Mouse (Mus musculus) midbrain, postnatal 0 days (tissue): Measurements from ENCODE around the gene Cenpb. TPM values are rescaled to one million over a fixed set of nuclear protein-coding genes. Genes with fewer than 3 reads are reported as not detected.
A peak's percentile ranks its signal among the peaks of the same experiment; 100 is the strongest.

Source experiments
- ATAC-seq: fragments of 200-750 bp; cut with Nextera tagmentation; 2 replicates; pipeline ENCODE4 v1.8.0; 2017; ENCODE audit warnings: moderate number of reproducible peaks, mild to moderate bottlenecking, moderate TSS enrichment, moderate library complexity; ENCODE audit not compliant: low FRiP score
- DNase-seq: peaks from one replicate; pipeline ENCODE4 v3.0.0-alpha.2; 2015; ENCODE audit warnings: low spot score
- H3K27ac ChIP-seq: fragments of 300-500 bp; sonication (generic); 2 replicates; pipeline ENCODE4 v1.5.1; 2014; ENCODE audit warnings: low read depth, mild to moderate bottlenecking, low read length, mixed read lengths
- H3K27me3 ChIP-seq: fragments of 300-500 bp; sonication (generic); 2 replicates; pipeline ENCODE4 v1.6.1; 2014; ENCODE audit warnings: low read length, control low read depth, mixed read lengths; ENCODE audit not compliant: insufficient read depth
- H3K36me3 ChIP-seq: fragments of 300-500 bp; sonication (generic); 2 replicates; pipeline ENCODE4 v1.6.1; 2014; ENCODE audit warnings: low read length, control low read depth, mixed read lengths; ENCODE audit not compliant: insufficient read depth
- H3K4me1 ChIP-seq: fragments of 300-500 bp; sonication (generic); 2 replicates; pipeline ENCODE4 v1.6.1; 2014; ENCODE audit warnings: mild to moderate bottlenecking, control low read depth, antibody characterized with exemption, low read length, mixed read lengths; ENCODE audit not compliant: insufficient read depth
- H3K4me2 ChIP-seq: fragments of 300-500 bp; sonication (generic); 2 replicates; pipeline ENCODE4 v1.6.1; 2014; ENCODE audit warnings: low read depth, mild to moderate bottlenecking, low read length, mixed read lengths; ENCODE audit not compliant: poor library complexity, severe bottlenecking
- H3K4me3 ChIP-seq: fragments of 300-500 bp; sonication (generic); 2 replicates; pipeline ENCODE4 v1.5.1; 2014; ENCODE audit warnings: low read depth, mild to moderate bottlenecking, low read length, moderate library complexity
- H3K9ac ChIP-seq: fragments of 300-500 bp; sonication (generic); replicated peaks from 2 replicates; pipeline ENCODE4 v1.6.1; 2014; ENCODE audit warnings: mild to moderate bottlenecking, low read length, moderate library complexity, mixed read lengths; ENCODE audit not compliant: poor library complexity, severe bottlenecking
- H3K9me3 ChIP-seq: fragments of 300-500 bp; sonication (generic); 2 replicates; pipeline ENCODE4 v1.6.1; 2016; ENCODE audit warnings: low read length, control low read depth
- CTCF ChIP-seq: IDR thresholded peaks from 2 replicates; pipeline ENCODE4 v1.5.1; 2016; ENCODE audit warnings: antibody characterized with exemption, mild to moderate bottlenecking
- WGBS: fragments of 180-500 bp; shearing (Covaris S2); extraction: QIAGEN DNeasy Blood & Tissue Kit; methylation state at CpG from one replicate; pipeline ENCODE4 v1.1.7; 2014; 5-methylcytosine and 5-hydroxymethylcytosine counted together
- polyA plus RNA-seq: library from polyadenylated mRNA; unstranded; fragments of >200 nt; fragmentation: Nextera tagmentation; extraction: Ambion mirVana; gene quantifications from 2 replicates; pipeline ENCODE4 v1.2.1, GENCODE M21; 2015
- total RNA-seq: library from RNA; depleted of rRNA; stranded (reverse); fragments of >200 nt; gene quantifications from 2 replicates; pipeline ENCODE4 v1.2.3, GENCODE M21; 2014

The Cenpb gene
- total and polyA plus RNA-seq, 2 experiments from 2014 or later: 13.1 to 98.2 TPM

GRCm38 (mm10) chr2:131209969-131210792, 30.3 kb upstream of the Cenpb start:
- H3K9ac ChIP-seq: peak overlapping the region; percentile 74
- H3K9me3 ChIP-seq: no peaks in the 10 kb centered on the region
- H3K36me3 ChIP-seq: peaks cover 13% of the 10 kb centered on the region
- ATAC-seq (peak; percentile 96), DNase-seq (peak; percentile 96)
- H3K4me1 ChIP-seq: 0 out of 2 replicates have a peak, but pooled peaks cover 2% of the 10 kb centered on the region
- peak overlapping the region; percentile 91 for H3K27ac ChIP-seq
- under 1% methylated on average over 50 of the region's 50 CpGs for WGBS
- H3K4me2 ChIP-seq: peak overlapping the region; percentile 58
- H3K4me3 ChIP-seq: peak overlapping the region; percentile 59
- H3K27me3 ChIP-seq: no peaks in the 10 kb centered on the region
- peak; percentile 96 for TF ChIP-seq CTCF

GRCm38 (mm10) chr2:131209125-131209795, 29.4 kb upstream of the Cenpb start:
- Histone ChIP-seq H3K4me2 (peak overlapping the region; percentile 58), H3K4me3 (peak overlapping the region; percentile 59), H3K36me3 (peaks cover 13% of the 10 kb centered on the region), H3K27ac (peak overlapping the region; percentile 91), H3K4me1 (0 out of 2 replicates have a peak, but pooled peaks cover 2% of the 10 kb centered on the region), H3K9ac (peak overlapping the region; percentile 74; the same call in 1 of the 2 replicates), H3K27me3 (no peaks in the 10 kb centered on the region), H3K9me3 (no peaks in the 10 kb centered on the region)
- ATAC-seq (peak; percentile 2; the same call in 1 of the 2 replicates), DNase-seq (no peak)
- TF ChIP-seq CTCF: no peak
- 76% methylated on average over 4 of the region's 4 CpGs for WGBS

GRCm38 (mm10) chr2:131208356-131208755, 28.5 kb upstream of the Cenpb start:
- Histone ChIP-seq H3K27me3 (no peaks in the 10 kb centered on the region), H3K9me3 (no peaks in the 10 kb centered on the region), H3K4me2 (no peak overlapping the region), H3K4me3 (no peak overlapping the region), H3K36me3 (peaks cover 11% of the 10 kb centered on the region; the same call in 1 of the 2 replicates), H3K9ac (no peak overlapping the region), H3K4me1 (0 out of 2 replicates have a peak, but pooled peaks cover 2% of the 10 kb centered on the region), H3K27ac (no peak overlapping the region)
- WGBS: 98% methylated on average over 2 of the region's 2 CpGs
- no peak for ATAC-seq
- DNase-seq: no peak
- no peak for TF ChIP-seq CTCF

- no peaks in the 10 kb centered on the region for H3K27me3 ChIP-seq
- no peaks in the 10 kb centered on the region for H3K9me3 ChIP-seq
- H3K36me3 ChIP-seq: no peaks in the 10 kb centered on the region
- TF ChIP-seq CTCF: no peak
- H3K9ac ChIP-seq: no peak within 1 kb of the TSS
- no peak within 1 kb of the TSS for H3K27ac ChIP-seq
- H3K4me1 ChIP-seq: 0 out of 2 replicates have a peak, but pooled peaks cover 2% of the 10 kb centered on the region
- no peak within 1 kb of the TSS for H3K4me2 ChIP-seq
- DNase-seq: no peak
- 90% methylated on average over 4 of the region's 4 CpGs for WGBS
- ATAC-seq: no peak
- no peak within 1 kb of the TSS for H3K4me3 ChIP-seq
Observed at GRCm38 (mm10) chr2:131206778-131207177, 26.9 kb upstream of the Cenpb start, which contains the start of gene Ap5s1. Ap5s1 (plus strand) TSS chr2:131207078.

- no peak overlapping the region for H3K9ac ChIP-seq
- no peak overlapping the region for H3K4me2 ChIP-seq
- H3K27me3 ChIP-seq: no peaks in the 10 kb centered on the region
- no peak for DNase-seq
- 0 out of 2 replicates have a peak, but pooled peaks cover 2% of the 10 kb centered on the region for H3K4me1 ChIP-seq
- H3K4me3 ChIP-seq: no peak overlapping the region
- no peaks in the 10 kb centered on the region for H3K9me3 ChIP-seq
- H3K27ac ChIP-seq: no peak overlapping the region
- no peak for TF ChIP-seq CTCF
- ATAC-seq: no peak
- 88% methylated on average over 8 of the region's 8 CpGs for WGBS
- no peaks in the 10 kb centered on the region for H3K36me3 ChIP-seq
Observed at GRCm38 (mm10) chr2:131205521-131206182, 25.8 kb upstream of the Cenpb start.
